Mouse (Mus musculus): ENCODE results near the gene Shld1.

The Shld1 gene

GRCm38 (mm10) chr2:132723958-132724431 lies 37.3 kb downstream of the Shld1 start:
- DNase-seq (ENCODE audit: low read depth, low spot score): no peak

DNA sequence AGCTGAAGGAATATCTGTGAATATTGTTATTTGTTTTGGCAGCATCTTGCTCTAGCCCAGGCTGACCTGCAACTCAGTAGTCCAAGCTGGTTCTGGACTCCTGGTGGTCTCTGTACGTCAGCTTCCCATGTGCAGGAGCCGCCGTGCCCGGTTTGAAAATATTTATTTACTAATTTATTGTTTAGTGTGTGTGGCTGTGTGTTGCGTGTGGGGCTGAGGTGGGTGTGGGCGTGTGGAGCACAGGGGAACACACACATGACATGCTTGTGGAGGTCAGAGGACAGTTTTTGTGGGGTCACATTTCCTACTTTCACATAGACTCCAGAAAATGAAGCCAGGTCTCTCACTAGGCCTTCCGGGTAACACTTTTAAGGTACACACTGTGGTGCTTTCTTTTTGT lies 37.8 kb downstream of the Shld1 start:
- no peak for DNase-seq (ENCODE audit: low read depth, low spot score)

DNA sequence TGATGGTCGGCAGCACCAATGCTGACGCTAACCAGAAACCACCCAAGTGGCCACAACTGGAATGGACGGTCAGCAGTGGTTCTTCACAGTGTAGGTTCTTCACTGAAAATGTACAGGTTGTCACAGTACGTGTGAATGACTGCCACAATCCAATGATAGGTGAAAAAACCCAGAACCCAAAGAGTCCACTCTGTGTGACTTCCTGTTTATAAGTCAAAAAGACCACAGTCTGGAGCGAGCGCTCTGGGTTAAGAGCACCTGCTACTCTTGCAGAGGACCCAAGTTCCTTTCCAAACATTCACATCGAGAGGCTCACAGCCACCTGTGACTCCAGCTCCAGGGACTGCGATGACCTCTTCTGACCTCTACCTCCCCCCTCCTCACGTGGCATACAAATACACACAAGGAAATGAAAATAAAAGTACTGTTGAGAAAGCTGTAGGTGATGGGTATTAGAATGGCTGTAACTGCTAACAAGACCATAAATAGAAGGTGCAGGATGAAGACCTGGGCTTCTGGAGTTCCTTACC lies 38.7 kb downstream of the Shld1 start:
- no peak for DNase-seq (ENCODE audit: low read depth, low spot score)

DNA sequence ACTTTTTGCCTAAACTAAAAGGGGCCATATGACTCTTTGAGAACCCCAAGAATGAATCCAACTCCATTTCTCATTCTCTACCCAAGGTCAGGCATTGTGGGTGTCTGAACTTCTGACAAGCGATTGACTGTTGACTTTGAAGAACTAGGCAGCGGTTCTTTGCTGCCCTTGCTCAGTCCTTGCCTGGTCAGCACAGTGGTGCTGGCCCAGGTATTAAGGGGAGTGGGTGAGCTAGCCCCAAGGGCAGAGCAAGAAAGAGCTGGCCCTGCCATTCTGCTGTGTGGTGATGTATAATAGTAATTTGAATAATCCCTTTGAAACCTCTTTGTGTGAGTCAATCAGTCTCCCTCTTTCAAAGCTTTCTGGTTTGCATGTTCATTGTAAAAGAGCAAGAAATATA lies 39.4 kb downstream of the Shld1 start:
- DNase-seq (ENCODE audit: low read depth, low spot score): no peak

GRCm38 (mm10) chr2:132732940-132733339 lies 46.2 kb downstream of the Shld1 start:
- DNase-seq (ENCODE audit: low read depth, low spot score): no peak

- no peak for DNase-seq (ENCODE audit: low read depth, low spot score)
Observed at GRCm38 (mm10) chr2:132733603-132734573, 47.2 kb downstream of the Shld1 start.

DNA sequence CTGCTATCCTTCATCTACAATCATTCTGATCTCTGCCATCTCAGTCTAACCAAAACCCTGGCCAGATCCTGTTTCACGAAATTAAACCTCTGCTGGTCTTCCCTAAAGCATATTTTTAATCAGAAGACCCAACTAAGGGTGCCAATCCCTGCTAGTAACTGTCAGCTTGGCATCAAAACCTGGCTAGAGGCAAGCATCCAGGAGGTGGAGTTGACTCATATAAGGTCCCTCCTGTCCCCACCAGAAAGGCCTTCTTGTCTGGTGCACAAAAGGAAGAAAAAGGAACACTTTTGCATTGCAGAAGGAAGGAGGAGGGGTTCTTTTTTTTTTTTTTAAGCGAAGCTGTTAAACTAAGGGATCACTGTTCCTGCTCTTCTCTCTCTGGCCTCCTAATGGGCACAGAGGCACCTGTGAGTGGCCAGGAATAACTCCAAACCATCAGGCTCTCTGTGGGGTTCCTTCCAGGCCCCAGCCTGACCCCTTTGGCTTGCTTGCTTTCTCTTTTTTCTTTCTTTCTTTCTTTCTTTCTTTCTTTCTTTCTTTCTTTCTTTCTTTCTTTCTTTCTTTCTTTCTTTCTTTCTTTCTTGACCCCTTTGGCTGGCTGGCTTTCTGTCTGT lies 52.2 kb downstream of the Shld1 start:
- DNase-seq (ENCODE audit: low read depth, low spot score): no peak

DNA sequence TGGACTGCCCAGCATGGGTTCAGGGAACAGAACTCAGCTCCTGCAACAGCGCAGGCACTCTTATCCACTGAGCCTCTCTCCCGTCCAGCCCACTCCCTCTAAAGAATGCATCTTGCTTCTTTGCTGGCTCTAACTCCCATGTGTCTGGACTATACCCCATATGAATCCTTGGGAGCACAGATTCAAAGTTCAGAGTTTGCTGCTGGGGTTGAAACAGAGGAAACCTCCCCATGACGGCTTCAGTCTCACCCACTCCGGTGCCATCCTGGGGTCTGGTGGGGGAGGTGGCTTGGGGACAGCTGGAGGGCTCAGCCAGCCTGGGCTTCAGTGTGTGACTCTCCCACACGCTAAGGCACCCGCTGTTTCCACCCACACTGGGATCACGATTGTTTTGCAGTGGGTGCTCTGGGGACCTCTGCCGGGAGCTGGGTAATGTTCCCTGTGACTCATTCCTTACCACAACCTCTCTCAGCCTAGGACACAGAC lies 55.2 kb downstream of the Shld1 start:
- peak; percentile 37 for DNase-seq (ENCODE audit: low read depth, low spot score)

- no peak for DNase-seq (ENCODE audit: low read depth, low spot score)
Observed at GRCm38 (mm10) chr2:132744866-132745265, 58.1 kb downstream of the Shld1 start.

DNA sequence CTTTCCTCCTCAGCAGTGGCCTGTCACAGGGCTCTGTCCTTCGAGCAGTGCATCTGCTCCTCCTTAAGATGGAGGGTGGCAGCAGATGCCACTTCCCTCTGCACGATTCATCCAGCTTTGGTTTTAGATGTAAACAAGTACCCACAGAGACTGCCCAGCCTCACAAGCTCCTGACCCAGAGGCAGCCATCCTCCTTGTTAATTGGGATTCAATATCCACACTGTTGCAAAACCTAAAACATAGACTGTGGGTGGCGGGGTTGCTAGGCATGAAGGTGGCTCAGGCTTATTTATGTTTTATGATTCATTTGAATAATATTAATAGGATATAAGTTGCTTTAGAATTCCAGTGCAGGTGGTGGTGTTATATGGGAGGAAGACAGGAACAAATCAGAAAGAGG lies 59.4 kb downstream of the Shld1 start:
- no peak for DNase-seq (ENCODE audit: low read depth, low spot score)

DNA sequence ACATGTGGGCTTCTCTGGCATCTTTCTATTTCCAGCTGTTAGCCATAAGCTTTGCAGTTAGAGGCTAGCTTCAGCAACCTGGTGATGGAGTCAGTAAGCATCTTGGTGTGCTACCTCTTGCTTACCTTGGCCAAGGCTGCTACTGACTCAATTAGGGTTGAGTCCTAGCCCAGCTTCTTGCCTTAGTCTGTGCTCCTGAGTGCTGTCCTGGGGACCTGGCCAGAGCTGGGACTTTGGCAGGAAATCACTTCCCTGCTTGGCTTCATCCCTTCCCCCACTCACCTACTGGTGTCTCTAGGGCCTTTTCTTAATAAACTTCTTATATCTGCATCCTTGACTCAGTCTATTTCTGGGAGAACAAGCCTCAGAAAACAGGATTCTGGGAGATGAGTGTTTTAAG lies 64.0 kb downstream of the Shld1 start:
- no peak for DNase-seq (ENCODE audit: low read depth, low spot score)

DNA sequence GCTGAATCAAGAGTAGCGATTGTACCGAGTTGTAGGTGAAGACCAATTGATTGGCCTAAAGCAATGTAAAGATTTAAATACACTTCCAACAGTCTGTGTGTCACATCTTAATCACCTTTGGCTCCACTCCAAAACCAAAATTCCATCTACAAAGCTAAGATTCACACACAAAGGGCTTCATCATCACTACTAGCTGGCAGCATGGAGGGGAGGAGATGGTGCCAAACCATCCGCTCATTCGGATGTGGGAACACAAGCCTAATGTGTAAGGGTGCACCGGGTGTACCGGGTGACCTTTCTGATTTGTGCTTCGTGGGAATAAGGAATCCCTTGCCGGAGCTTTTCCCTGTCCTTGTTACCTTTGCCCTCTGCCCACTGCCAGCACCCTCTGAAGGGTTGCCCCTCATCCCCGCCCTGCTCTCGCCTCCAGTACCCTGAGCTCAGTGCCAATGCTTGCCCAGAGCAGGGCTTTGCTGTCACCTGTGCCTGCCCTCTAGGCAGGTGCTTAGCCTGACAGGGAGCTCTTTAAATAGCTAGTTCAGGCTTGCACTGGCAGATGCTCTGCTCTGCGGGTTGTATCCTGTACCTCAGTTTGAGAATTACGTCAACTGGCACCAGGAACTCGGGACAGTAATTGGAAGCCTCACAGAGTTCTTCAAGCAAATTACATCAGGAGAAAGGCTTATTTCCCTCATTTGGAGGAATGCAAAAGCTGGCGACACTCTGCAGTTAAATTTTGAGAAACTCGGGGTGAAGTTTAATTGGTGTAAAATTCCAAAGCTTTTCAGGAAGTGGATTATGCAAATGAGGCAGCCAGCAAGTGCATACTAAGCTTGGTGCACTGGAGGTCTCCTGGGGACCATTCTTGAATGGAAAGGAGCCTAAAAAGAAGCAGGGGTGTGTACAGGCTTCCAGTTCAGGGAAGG lies 64.7 kb downstream of the Shld1 start:
- DNase-seq (ENCODE audit: low read depth, low spot score): peak; percentile 27

- DNase-seq (ENCODE audit: low read depth, low spot score): no peak
Observed at GRCm38 (mm10) chr2:132752398-132752797, 65.7 kb downstream of the Shld1 start.

GRCm38 (mm10) chr2:132753137-132753536 lies 66.4 kb downstream of the Shld1 start:
- DNase-seq (ENCODE audit: low read depth, low spot score): no peak

- no peak for DNase-seq (ENCODE audit: low read depth, low spot score)
Observed at GRCm38 (mm10) chr2:132757911-132758310, 71.2 kb downstream of the Shld1 start.

DNA sequence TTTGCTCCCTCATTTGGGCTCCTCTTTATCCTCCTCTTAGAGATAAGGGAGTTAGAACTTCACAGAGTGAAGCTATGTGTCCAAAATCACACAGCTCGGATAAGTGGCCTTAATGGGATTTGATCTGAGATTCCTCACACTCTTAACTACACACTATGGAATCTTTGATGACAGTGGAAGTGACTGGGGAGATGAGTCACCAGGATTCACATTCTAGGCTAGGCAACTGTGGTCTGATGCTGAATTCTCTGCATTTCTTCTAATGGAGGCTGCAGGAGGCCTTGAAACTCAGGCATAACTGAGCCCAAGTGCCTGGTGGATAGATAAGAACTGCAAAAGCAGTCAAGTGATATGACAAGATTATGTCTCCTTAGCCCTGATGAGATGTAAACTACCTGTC lies 84.1 kb downstream of the Shld1 start:
- peak; percentile 70 for DNase-seq (ENCODE audit: low read depth, low spot score)

DNA sequence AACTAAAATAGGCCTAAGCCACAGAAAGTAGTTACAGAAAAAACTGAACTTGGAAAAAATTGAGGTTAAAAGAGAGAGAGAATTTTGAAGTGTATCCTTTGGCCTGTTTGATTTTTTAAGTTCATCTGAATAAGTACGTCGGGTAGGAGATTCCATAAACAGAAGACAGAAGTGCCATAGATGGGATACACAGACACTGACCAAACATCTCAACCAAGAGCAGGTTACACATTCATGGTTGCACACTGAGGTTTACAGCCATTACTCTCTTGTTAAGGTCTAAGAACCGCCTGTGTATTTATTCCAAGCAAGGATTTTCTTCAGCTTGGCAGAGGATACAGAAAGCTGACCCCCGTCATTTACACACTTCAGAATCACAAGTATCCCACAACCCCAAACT lies 94.2 kb downstream of the Shld1 start, which contains the start of gene Chgb:
Gene Chgb, plus strand, starts transcription at position 301 of the 400 bp plus-strand sequence.
- DNase-seq (ENCODE audit: low read depth, low spot score): no peak

DNA sequence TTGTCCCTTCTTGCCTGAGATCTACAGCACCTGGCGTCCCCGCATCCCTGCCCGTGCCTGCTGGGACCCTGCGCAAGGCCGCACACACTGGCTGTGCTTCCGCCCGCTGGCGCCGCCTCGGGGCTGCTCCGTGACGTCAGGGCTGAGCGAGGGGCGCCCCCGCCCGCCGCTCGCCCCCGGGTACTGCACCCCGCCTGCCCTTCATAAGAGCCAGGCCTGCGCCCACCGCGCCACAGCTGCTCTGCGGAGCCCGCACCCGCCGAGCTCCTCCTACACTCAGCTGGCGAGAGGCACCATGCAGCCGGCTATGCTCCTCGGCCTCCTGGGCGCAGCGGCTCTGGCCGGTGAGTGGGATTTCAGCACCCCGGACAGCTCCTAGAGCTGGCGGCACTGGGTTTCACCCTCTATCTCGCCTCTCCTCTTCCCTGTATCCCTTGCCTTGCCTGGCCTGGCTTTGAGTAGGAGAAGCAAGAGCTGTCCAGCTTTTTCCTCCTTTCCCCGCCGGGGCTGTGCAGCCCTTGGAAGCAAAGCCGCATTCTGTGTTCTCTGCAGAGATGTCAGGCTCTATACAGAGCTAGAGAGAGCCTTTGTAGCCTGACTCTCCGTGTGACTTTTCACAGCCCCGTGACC lies 94.8 kb downstream of the Shld1 start:
- peak; percentile 85 for DNase-seq (ENCODE audit: low read depth, low spot score)

DNA sequence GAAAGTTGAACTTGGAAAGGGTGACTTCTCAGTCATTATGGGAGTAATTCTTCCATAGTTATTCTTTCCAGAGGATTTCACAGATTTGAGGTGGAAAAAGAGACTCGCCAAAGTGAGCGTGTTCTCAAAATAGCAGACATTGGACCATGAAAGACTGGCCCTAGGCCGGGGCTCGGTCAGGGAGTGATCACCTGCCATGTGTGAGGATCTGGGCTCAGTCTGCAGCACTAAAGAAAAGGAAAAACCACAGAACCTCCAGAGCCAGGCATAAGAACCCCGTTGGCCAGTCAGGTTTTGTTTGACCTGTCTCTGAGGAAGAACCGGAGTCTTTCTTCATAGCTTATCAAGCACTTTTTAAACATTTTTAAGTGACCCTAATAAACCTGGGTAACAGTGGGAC lies 97.3 kb downstream of the Shld1 start:
- DNase-seq (ENCODE audit: low read depth, low spot score): no peak

- DNase-seq (ENCODE audit: low read depth, low spot score): no peak
Observed at GRCm38 (mm10) chr2:132793441-132794203, 106.9 kb downstream of the Shld1 start.

All from 3T3-L1 (cell line).